Mouse (Mus musculus) neural tube, embryonic 13.5 days (tissue): ENCODE data around the gene Ddhd1. TPM values are rescaled to one million over a fixed set of nuclear protein-coding genes. Genes with fewer than 3 reads are reported as not detected.
"Not testable (repeated sequence)": the region's sequence is repeated elsewhere in the genome, so short reads cannot be mapped to it uniquely, and the experiment has no call there.

ENCODE experiments used
- ATAC-seq: fragments of 200-750 bp; cut with Nextera tagmentation; 2 replicates; pipeline ENCODE4 v1.8.0; 2017; ENCODE audit warnings: low read depth, mild to moderate bottlenecking, moderate TSS enrichment, moderate library complexity
- H3K27ac ChIP-seq: fragments of 300-500 bp; sonication (generic); replicated peaks from 2 replicates; pipeline ENCODE4 v1.5.1; 2015; ENCODE audit warnings: moderate library complexity, mild to moderate bottlenecking, inconsistent platforms
- H3K27me3 ChIP-seq: fragments of 300-500 bp; sonication (generic); 2 replicates; pipeline ENCODE4 v1.6.1; 2015; ENCODE audit warnings: mild to moderate bottlenecking, inconsistent platforms
- H3K36me3 ChIP-seq: fragments of 300-500 bp; sonication (generic); 2 replicates; pipeline ENCODE4 v1.6.1; 2015; ENCODE audit warnings: mild to moderate bottlenecking, inconsistent platforms
- H3K4me1 ChIP-seq: fragments of 300-500 bp; sonication (generic); replicated peaks from 2 replicates; pipeline ENCODE4 v1.6.1; 2015; ENCODE audit warnings: inconsistent platforms
- H3K4me2 ChIP-seq: fragments of 300-500 bp; sonication (generic); 2 replicates; pipeline ENCODE4 v1.6.1; 2015; ENCODE audit warnings: inconsistent platforms, mild to moderate bottlenecking, moderate library complexity
- H3K4me3 ChIP-seq: fragments of 300-500 bp; sonication (generic); 2 replicates; pipeline ENCODE4 v1.5.1; 2015; ENCODE audit warnings: mild to moderate bottlenecking, inconsistent platforms
- H3K9ac ChIP-seq: fragments of 300-500 bp; sonication (generic); 2 replicates; pipeline ENCODE4 v1.6.1; 2015; ENCODE audit warnings: moderate library complexity, mild to moderate bottlenecking, inconsistent platforms
- H3K9me3 ChIP-seq: fragments of 300-500 bp; sonication (generic); 2 replicates; pipeline ENCODE4 v1.6.1; 2016; ENCODE audit warnings: inconsistent platforms
- WGBS: fragments of 180-500 bp; shearing (Covaris S2); methylation state at CpG from one replicate; pipeline ENCODE4 v1.1.7; 2015; 5-methylcytosine and 5-hydroxymethylcytosine counted together
- polyA plus RNA-seq: library from polyadenylated mRNA; unstranded; fragments of >200 nt; fragmentation: Nextera tagmentation; extraction: Ambion mirVana; gene quantifications from 2 replicates; pipeline ENCODE4 v1.2.1, GENCODE M21; 2015

Gene Ddhd1
- polyA plus RNA-seq, 1 experiment from 2014 or later: 17.8 TPM

- peak; percentile 74 for ATAC-seq
- Histone ChIP-seq H3K36me3 (peaks cover 63% of the 10 kb centered on the region), H3K9ac (no peak overlapping the region), H3K27me3 (no peaks in the 10 kb centered on the region), H3K27ac (peak overlapping the region; percentile 49), H3K4me3 (no peak overlapping the region), H3K9me3 (no peaks in the 10 kb centered on the region), H3K4me1 (no peaks in the 10 kb centered on the region), H3K4me2 (no peak overlapping the region)
- WGBS: 53% methylated on average over 3 of the region's 3 CpGs
Observed at GRCm38 (mm10) chr14:45602002-45602401, 55.9 kb downstream of the Ddhd1 start.

GRCm38 (mm10) chr14:45600587-45600986 lies 57.4 kb downstream of the Ddhd1 start:
- peak; percentile 77 for ATAC-seq
- H3K27me3 ChIP-seq: no peaks in the 10 kb centered on the region
- no peak overlapping the region for H3K9ac ChIP-seq
- H3K4me1 ChIP-seq: no peaks in the 10 kb centered on the region
- H3K4me2 ChIP-seq: no peak overlapping the region
- no peak overlapping the region for H3K4me3 ChIP-seq
- H3K27ac ChIP-seq: peak overlapping the region; percentile 70
- peaks cover 65% of the 10 kb centered on the region for H3K36me3 ChIP-seq
- H3K9me3 ChIP-seq: no peaks in the 10 kb centered on the region
- 86% methylated on average over 9 of the region's 9 CpGs for WGBS

- Histone ChIP-seq H3K9ac (no peak overlapping the region), H3K4me3 (no peak overlapping the region), H3K9me3 (no peaks in the 10 kb centered on the region), H3K27ac (no peak overlapping the region), H3K4me2 (no peak overlapping the region), H3K4me1 (no peaks in the 10 kb centered on the region), H3K36me3 (peaks cover 71% of the 10 kb centered on the region), H3K27me3 (no peaks in the 10 kb centered on the region)
- no peak for ATAC-seq
- WGBS: 85% methylated on average over 8 of the region's 8 CpGs
Observed at GRCm38 (mm10) chr14:45597855-45598254, 60.1 kb downstream of the Ddhd1 start.

GRCm38 (mm10) chr14:45593261-45593660 lies 64.7 kb downstream of the Ddhd1 start:
- WGBS: 91% methylated on average over 6 of the region's 6 CpGs
- Histone ChIP-seq H3K4me2 (no peak overlapping the region), H3K27me3 (no peaks in the 10 kb centered on the region), H3K4me3 (no peak overlapping the region), H3K4me1 (no peaks in the 10 kb centered on the region), H3K9me3 (no peaks in the 10 kb centered on the region), H3K9ac (no peak overlapping the region), H3K27ac (no peak overlapping the region), H3K36me3 (peaks cover 47% of the 10 kb centered on the region)
- ATAC-seq: no peak

GRCm38 (mm10) chr14:45588403-45588802 lies 69.5 kb downstream of the Ddhd1 start:
- ATAC-seq: no peak
- WGBS: 75% methylated on average over 7 of the region's 7 CpGs

GRCm38 (mm10) chr14:45587536-45587935 lies 70.4 kb downstream of the Ddhd1 start:
- Histone ChIP-seq H3K27ac (no peak overlapping the region), H3K9me3 (no peaks in the 10 kb centered on the region), H3K4me3 (no peak overlapping the region), H3K36me3 (0 out of 2 replicates have a peak, but pooled peaks cover 13% of the 10 kb centered on the region), H3K9ac (no peak overlapping the region), H3K4me1 (no peaks in the 10 kb centered on the region), H3K27me3 (no peaks in the 10 kb centered on the region), H3K4me2 (no peak overlapping the region)
- 88% methylated on average over 6 of the region's 6 CpGs for WGBS
- ATAC-seq: no peak

More at GRCm38 (mm10) chr14:45588403-45588802, 69.5 kb downstream of the Ddhd1 start:
- no peak overlapping the region for H3K4me2 ChIP-seq
- no peak overlapping the region for H3K9ac ChIP-seq
- H3K27me3 ChIP-seq: no peaks in the 10 kb centered on the region
- H3K27ac ChIP-seq: no peak overlapping the region
- no peaks in the 10 kb centered on the region for H3K4me1 ChIP-seq
- H3K36me3 ChIP-seq: peaks cover 16% of the 10 kb centered on the region; the same call in 1 of the 2 replicates
- H3K4me3 ChIP-seq: no peak overlapping the region
- no peaks in the 10 kb centered on the region for H3K9me3 ChIP-seq

GRCm38 (mm10) chr14:45583494-45584027 lies 74.4 kb downstream of the Ddhd1 start:
- H3K4me2 ChIP-seq: no peak overlapping the region
- 64% methylated on average over 8 of the region's 8 CpGs for WGBS
- H3K27ac ChIP-seq: no peak overlapping the region
- H3K9me3 ChIP-seq: no peaks in the 10 kb centered on the region
- H3K27me3 ChIP-seq: no peaks in the 10 kb centered on the region
- no peak overlapping the region for H3K9ac ChIP-seq
- H3K36me3 ChIP-seq: 0 out of 2 replicates have a peak, but pooled peaks cover 9% of the 10 kb centered on the region
- H3K4me1 ChIP-seq: no peaks in the 10 kb centered on the region
- no peak for ATAC-seq
- no peak overlapping the region for H3K4me3 ChIP-seq

GRCm38 (mm10) chr14:45580923-45581827 lies 76.8 kb downstream of the Ddhd1 start:
- H3K27ac ChIP-seq: 0 out of 2 replicates have a peak overlapping the region, but pooled peaks have one; percentile 38
- 77% methylated on average over 3 of the region's 3 CpGs for WGBS
- ATAC-seq: peak; percentile 87

GRCm38 (mm10) chr14:45566066-45566937 lies 91.6 kb downstream of the Ddhd1 start:
- no peaks in the 10 kb centered on the region for H3K27me3 ChIP-seq
- peak overlapping the region; percentile 38; the same call in 1 of the 2 replicates for H3K9ac ChIP-seq
- WGBS: 16% methylated on average over 33 of the region's 33 CpGs
- peak; percentile 14; the same call in 1 of the 2 replicates for ATAC-seq
- H3K4me2 ChIP-seq: peak overlapping the region; percentile 53
- no peaks in the 10 kb centered on the region for H3K9me3 ChIP-seq
- H3K36me3 ChIP-seq: no peaks in the 10 kb centered on the region
- H3K4me1 ChIP-seq: peaks cover 12% of the 10 kb centered on the region
- H3K27ac ChIP-seq: peak overlapping the region; percentile 70
- H3K4me3 ChIP-seq: peak overlapping the region; percentile 28

More at GRCm38 (mm10) chr14:45580923-45581827, 76.8 kb downstream of the Ddhd1 start:
- not testable (repeated sequence) for H3K36me3 ChIP-seq, H3K4me1 ChIP-seq, H3K9me3 ChIP-seq, H3K9ac ChIP-seq, H3K4me3 ChIP-seq, H3K4me2 ChIP-seq, H3K27me3 ChIP-seq

GRCm38 (mm10) chr14:45565216-45566065 lies 92.5 kb downstream of the Ddhd1 start:
- 0 out of 2 replicates have a peak overlapping the region, but pooled peaks have one; percentile 10 for H3K4me3 ChIP-seq
- peak; percentile 54; the same call in 1 of the 2 replicates for ATAC-seq
- peak overlapping the region; percentile 70 for H3K27ac ChIP-seq
- peak overlapping the region; percentile 53 for H3K4me2 ChIP-seq
- peak overlapping the region; percentile 27; the same call in 1 of the 2 replicates for H3K9ac ChIP-seq
- no peaks in the 10 kb centered on the region for H3K27me3 ChIP-seq
- H3K4me1 ChIP-seq: peaks cover 12% of the 10 kb centered on the region
- WGBS: 4% methylated on average over 20 of the region's 20 CpGs
- H3K9me3 ChIP-seq: no peaks in the 10 kb centered on the region
- no peaks in the 10 kb centered on the region for H3K36me3 ChIP-seq

- H3K36me3 ChIP-seq: no peaks in the 10 kb centered on the region
- 0 out of 2 replicates have a peak, but pooled peaks have one; percentile 21 for ATAC-seq
- H3K27me3 ChIP-seq: no peaks in the 10 kb centered on the region
- H3K4me2 ChIP-seq: no peak overlapping the region
- no peak overlapping the region for H3K4me3 ChIP-seq
- H3K9me3 ChIP-seq: no peaks in the 10 kb centered on the region
- peaks cover 12% of the 10 kb centered on the region for H3K4me1 ChIP-seq
- H3K27ac ChIP-seq: no peak overlapping the region
- H3K9ac ChIP-seq: no peak overlapping the region
- WGBS: 83% methylated on average over 1 of the region's 1 CpGs
Observed at GRCm38 (mm10) chr14:45563577-45563976, 94.4 kb downstream of the Ddhd1 start.
